Mouse (Mus musculus) thymus, postnatal 25 days (tissue): Measurements from ENCODE around the gene Raet1e.
"Not testable (repeated sequence)": the region's sequence is repeated elsewhere in the genome, so short reads cannot be mapped to it uniquely, and the experiment has no call there.

ENCODE experiments used
- DNase-seq: peaks from one replicate; pipeline ENCODE4 v3.0.0; 2022

Gene Raet1e

DNA sequence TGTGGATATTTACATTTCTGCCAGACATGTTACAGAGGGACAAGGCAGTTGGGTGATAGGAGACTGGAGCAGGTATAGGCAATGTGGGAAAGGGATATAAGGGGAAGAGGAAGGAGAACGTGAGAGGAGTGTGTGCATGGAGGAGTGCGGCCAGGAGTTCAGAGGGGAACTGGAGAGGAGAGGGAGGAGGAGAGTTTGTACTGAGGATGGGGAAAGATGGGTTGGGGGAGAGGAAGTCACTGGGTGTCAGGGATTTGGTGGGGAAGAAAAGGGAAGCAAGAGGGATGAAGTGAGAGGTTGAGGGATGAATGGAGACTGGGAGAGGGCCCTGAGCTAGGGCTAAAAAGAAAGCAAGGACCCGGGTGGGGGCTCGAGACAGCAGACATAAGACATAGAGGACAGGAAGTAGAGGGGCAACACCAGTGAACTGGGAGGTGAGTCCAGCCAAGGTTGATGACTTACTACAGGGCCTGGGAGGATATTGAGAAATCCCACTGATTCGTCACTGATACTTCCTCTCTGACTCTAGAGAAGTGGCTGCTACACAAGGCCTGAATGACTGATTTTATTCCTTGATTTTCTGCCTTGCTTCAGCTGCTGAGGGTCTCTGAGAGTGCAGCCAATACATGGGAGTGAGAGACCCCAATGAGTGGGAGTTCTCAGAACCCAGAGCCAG, 7.1 kb downstream of the Raet1e start:
- not testable (repeated sequence) for DNase-seq

DNA sequence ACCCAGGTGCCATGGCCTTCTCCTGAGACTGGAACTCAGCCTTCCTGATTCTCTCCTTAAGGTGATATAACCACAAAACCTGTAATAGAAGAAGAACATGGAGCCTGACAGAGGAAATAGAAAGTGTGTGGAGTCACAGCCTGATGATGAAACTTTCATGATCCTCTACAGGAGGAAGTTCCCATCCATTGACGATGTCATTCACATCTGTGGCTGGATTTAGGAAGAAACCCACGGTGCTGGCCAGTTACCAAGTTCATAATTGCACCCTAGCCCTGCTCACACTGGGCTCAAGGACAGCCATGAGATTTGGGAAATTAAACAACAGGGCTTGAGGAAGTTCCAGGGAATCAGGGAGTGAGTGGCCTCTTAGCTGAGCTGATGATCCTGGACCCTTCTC, 7.7 kb downstream of the Raet1e start:
- DNase-seq: not testable (repeated sequence)

DNA sequence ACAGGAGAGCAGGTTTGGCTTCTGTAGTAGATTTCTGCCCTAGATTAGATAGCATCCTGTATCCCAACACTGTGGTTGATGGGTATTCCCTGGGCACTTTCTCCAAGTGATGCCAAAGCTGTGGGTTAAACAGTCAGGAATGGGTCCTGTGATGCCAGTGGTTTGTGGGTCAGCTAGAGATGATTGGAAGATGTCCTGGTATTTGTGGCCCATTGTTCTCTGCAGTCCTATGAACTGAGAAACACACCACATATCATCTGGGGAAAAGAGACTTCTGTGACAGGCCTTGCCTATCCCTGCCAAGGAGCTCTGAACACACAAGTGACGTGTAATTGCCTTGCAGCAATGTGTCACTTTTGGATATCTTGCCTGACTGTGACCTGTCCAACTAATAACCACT, 8.7 kb downstream of the Raet1e start:
- DNase-seq: not testable (repeated sequence)

DNA sequence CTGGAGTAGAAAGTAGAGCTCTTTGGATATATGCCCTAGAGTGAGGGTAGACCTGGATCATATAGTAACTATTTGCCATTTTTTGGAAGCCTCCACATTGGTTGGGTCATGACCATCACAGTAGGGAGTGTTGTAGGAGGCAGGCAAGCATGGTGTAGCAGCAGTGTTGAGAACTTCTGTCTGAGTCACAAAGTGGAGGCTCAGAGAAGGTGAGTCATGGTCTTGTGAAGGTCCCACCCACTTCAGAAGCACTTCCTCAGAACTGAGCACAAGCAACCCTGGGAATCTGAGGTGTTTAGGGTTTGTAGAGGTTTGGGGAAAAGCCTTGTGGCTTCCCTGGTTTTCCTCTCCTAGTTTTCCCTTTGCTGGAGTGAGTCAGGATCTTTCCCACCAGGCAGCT, 10.7 kb downstream of the Raet1e start:
- DNase-seq: not testable (repeated sequence)

GRCm38 (mm10) chr10:22172431-22173334, 14.3 kb downstream of the Raet1e start:
- not testable (repeated sequence) for DNase-seq

DNA sequence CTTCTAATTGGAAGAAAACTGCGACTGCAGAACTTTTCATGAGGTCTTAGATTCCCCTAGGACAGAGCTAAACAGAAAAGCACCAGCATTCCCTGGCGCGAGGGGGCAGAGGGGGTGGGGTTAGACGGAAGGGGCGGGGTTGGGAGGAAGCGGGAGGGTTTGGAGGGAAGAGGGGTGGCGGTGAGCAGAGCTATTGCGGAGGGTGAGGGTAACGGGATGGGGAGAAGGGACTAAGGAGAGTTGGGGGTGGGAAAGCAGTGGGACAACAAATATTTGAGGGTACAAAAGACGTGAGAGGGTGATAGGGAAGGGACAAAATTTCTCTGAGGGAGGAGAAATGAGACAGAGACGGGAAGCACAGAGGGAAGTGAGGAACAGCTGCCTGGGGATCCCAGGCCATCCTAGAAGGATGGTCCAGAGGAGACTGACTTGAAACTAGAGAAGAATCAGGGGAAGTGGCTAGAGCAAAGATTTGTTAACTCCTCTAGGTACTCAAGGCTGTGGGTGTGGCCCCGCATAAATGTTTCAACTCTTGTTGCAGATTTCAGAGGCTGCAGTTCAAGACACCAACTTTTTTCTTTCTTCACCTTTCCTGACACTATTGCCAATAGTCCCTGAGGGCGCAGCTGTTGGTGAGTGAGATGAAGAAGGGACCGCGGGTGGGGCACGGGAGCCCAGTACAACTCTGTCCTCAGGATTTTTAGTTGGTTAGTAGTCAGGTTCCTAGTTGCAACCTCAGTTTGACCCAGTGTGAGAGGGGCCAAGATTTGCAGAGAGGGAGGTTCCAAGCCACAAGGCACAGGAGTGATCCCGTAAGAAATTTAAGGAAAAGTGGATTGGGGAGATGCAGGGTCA, 15.2 kb downstream of the Raet1e start:
- DNase-seq: not testable (repeated sequence)

DNA sequence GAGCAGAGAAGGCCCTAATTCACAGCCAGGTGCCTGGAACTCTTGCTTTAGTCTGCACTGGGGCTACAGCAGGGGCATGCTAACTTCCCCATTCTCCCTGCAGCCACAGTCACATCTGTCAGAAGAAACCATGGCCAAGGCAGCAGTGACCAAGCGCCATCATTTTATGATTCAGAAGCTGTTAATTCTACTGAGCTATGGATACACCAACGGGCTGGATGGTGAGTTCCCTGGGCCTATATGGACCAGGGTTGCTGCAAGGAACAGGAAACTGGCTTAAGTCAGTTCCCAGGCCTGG, 15.8 kb downstream of the Raet1e start:
- not testable (repeated sequence) for DNase-seq

GRCm38 (mm10) chr10:22176515-22176914, 18.1 kb downstream of the Raet1e start:
- not testable (repeated sequence) for DNase-seq

GRCm38 (mm10) chr10:22191035-22191434, 32.7 kb downstream of the Raet1e start:
- DNase-seq: not testable (repeated sequence)

GRCm38 (mm10) chr10:22201352-22201751, 43.0 kb downstream of the Raet1e start:
- DNase-seq: not testable (repeated sequence)

- not testable (repeated sequence) for DNase-seq
Measured at GRCm38 (mm10) chr10:22202784-22203583, 44.6 kb downstream of the Raet1e start.

DNA sequence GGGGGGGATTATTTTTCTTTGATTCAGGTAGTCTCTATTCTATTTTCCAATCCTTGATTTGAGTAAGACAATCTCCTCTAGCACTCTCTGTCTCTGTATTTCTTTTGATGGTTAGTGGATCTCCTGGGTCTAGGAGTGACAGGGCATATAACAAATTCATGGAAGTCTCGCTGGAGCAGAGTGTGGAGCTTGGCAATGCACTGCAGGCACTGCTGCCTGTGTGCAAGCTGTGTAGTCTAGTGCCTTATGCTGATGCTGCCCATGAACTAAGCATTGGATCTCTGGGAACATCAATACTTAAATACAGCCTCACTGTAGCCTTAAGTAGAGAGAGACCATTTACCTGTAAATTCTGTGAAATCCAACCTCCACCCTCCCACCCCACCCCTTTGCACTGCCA, 48.1 kb downstream of the Raet1e start:
- not testable (repeated sequence) for DNase-seq

DNA sequence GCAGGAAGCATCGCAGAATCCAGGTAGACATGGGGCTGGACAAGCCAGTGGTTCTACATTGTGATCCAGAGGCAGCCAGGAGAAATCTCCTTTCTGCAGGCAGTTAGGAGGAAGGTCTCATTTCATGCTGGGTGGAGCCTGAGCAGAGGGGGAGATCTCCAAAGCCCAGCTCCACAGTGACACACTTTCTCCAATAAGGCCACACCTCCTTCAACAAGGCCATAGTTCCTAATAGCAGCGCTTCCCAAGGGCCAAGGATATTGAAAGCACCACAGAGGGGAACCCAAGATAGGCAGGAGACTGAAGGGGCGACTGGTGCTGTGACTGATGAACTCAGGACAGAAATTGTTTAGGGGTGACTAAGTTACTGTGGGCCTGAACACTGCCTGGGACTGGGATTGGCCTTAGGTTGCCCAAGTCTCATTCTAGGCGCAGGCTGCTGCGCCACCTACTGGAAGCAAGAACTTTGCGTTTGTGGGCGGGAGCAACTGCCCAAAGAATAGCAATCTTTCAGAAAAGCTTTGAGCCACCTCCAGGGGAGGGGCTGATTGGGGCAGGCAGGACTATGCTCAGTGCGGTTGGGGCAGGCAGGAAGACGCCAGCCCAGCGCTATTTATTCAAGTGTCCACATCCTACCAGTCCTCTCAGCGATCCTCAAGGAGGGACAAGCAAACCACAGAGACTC, 53.8 kb downstream of the Raet1e start:
- DNase-seq: peak; percentile 32

DNA sequence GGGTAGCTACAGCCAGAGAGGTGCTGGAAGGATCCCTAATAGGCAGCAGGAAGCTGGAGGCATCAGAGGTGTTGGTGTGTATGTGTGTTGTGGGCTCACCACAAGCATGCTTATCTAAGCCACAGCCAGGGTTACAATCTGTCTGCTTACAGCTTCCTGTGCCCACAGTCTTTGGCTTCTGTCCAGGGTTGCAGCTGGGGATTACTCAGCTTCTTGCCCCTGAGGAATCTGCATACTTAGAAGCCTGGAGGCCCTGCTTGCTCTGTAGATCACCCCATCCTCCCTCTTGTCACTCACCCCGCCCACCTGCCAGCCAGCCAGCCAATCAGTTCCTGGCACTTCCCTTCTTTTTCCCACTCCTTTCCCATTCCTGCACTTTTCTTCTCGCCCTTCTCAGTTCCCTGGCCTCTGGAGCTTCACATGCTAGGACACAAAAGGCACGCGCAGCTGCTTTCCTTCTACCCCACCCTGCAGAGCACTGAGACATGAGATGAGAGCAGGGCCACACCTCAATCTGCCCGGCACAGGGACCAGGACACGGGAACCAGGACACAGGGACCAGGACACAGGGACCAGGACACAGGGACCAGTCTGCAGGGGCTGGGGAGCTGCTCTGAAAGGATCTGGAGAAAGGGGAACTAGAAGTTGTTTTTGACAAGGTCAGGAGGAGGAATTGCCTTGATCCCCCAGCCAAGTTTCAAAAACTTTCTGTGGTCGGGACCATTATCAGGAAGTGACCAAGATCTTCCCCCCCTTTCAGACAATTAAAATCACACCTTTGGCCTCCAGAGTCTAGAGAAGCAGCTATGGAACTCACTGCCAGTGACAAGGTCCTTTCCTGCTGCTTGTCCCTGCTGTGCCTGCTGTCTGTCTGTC, 65.3 kb downstream of the Raet1e start:
- DNase-seq: not testable (repeated sequence)

DNA sequence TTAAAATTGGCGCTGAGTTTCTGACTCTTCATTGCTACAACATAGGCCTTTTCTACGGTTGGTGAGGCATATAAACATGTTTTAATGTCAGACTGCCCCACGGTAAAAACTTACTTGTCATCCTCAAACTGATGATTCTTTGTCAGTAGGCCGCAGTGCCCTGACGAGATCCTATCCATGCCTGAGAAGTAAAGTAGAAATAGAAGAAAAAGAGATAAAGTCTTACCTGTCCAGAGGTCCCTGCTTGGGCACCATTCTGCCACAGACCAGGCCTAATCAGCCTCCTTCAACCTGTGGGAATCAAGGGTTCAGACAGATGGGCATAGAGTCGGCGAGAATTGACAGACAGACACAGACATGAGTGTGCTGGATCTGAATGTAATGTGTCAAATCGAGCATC, 106.7 kb downstream of the Raet1e start:
- no peak for DNase-seq

DNA sequence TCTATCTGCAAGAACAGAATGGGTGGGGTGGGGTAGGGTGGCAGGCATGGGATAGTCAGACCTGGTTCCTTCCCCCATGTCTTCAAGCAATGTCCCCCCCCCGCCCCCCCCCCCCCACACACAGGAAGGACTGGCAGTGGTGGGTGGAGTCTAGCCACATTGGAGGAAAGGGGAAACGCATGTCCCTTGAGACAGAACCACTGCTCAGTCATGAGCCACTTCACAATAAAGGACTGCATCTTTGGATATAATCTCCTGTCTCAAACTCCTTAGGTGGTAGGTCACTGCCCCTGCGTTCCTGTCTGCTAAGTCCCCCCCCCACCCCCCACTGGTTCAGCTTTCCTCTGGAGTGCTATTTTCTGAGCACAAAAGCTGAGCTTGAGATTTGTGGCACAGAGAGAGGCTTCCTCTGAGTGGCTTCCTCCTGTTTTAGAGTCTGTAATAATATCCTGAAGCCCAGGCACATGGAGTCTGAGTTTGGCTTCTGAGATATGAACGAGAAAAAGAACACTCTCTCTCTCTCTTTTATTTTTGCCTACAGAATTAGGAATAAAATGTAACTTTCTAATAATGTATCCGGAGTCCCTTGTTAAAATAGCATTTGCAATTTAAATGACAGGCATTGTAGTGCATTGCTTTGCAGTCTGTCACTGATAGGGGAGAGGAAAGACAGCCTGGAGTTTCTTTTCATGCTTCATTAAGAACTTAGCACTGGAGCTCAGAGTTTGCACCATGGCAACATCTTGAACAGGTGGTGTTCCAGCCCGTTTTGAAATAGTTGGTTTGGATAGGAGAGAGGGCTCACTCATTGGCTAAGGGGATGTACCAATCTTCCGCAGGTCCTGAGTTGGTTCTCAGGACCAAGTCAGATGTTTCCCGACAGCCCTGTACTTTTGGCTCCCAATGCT, 112.8 kb downstream of the Raet1e start:
- not testable (repeated sequence) for DNase-seq

GRCm38 (mm10) chr10:22272914-22273683, 114.7 kb downstream of the Raet1e start:
- DNase-seq: not testable (repeated sequence)

DNA sequence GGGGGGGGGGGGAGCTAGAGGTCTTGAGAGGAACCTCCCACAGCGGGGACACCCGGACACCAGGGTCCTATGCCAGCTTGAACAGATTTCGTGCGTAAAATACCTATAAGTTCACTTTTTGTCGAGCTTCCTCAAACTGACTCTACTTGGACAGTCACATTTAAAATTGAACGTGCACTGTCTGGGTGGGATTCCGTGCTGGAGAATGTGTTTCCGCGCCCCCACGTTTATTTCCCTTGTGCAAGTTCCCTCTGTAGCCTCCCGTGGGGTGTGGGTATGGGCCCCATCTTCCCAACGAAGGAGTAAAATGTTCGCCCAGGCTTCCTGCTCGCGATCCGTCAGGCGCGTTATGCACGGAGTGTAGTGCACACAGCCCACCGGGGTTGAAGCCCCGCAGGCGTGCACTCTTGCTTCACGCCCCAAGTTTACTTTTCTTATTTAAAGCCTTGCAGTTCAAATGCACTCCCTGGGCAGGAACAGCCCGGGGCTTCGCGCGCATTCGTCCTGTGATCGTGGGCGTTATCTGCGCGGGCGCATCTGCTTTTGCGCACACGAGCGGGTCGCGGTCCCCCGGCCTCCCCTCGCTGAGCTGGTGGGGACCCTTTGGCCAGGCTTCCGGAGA, 115.4 kb downstream of the Raet1e start:
- no peak for DNase-seq
